Mouse (Mus musculus) lung, adult 18-20 months (tissue): ENCODE measurements at regions not wholly inside any gene's neighbourhood (a gene's known extent, or its start where the extent isn't known, plus 50 kb on each side); places are given as distances from the start of the nearest gene placed in this dataset.

Source experiments
- DNase-seq, 2 experiments: peaks; one replicate each; pipeline ENCODE4 v3.0.0; 2022; ENCODE audit warnings: mixed read lengths in 2 of 2

DNA sequence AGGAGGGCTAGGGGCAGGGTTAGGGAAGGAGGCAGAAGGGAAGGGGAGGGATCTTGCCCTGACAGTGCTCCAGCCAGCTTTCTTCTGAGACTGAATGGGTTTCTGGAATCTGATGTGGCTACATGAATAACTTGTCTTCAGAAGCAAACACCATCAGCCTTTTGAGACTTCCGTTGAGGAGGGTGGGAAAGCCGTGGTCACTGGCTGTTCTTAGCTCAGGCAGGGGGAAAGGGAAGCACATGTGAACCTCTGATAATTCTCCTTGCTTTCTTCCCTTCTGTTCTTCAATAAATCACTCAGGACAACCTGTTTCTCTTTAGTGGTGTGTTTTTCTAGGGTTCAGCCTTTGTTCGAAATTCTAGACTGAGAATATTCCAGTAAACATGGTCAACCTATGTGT is 148.9 kb downstream of the Bcl11a start:
- DNase-seq = no peak

DNA sequence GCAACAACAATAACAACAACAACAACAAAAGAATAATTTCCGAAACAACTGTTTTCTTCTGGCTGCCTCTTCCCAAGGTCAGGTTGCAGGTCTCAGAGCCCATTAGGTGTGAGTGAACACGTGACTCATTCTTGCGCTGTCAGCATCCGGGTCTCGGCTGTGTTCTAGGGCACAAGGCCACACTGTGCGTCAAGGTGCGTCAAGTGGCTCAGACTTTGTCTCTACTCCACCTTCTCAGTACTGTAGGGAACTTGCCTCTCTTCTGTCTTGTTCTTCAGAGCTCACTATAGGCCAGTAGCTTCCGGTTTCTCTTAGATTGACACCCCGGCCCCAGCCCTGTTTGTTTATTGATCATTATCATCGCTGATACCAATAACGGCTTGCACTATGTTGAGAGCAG is 155.5 kb downstream of the Bcl11a start:
- DNase-seq = no peak

DNA sequence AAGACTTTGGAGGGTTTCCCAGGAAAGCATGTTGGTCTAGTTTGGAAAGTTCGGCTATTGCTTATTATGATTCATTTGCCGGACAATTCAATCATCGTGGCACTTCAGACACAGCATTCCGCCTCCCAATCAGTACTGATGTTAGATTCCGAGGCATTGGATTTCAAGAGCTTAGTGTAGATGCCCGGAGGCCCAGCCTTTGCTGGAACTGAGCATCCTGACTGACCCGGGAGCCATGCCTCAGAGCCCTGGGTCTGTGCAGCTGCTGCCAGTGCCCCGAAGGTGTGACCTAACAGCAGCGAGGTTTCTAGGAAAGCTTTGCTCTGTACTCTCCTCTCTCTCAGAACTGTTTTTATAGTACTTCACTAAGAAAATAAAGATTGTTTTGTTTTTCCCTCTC is 156.0 kb downstream of the Bcl11a start:
- DNase-seq = no peak

DNA sequence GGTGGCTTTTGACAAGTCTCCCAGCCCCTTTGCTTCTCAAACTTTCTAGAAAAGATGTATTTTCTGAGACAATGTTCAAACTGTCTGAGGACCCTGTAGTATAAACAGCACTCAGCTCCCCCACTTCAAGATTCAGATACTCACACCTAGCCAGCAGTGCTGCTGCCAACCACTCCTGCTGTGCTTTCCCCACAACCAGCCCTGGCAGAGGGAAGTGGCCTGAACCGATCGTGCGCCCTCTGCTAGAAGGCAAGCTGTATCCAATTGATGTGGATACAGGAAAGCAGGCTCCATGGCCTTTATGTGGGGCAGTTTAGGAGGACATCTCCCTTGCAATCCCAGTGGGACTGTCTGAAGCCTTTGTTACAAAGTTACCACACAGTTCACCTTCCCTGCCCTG is 156.6 kb downstream of the Bcl11a start:
- DNase-seq = no peak

DNA sequence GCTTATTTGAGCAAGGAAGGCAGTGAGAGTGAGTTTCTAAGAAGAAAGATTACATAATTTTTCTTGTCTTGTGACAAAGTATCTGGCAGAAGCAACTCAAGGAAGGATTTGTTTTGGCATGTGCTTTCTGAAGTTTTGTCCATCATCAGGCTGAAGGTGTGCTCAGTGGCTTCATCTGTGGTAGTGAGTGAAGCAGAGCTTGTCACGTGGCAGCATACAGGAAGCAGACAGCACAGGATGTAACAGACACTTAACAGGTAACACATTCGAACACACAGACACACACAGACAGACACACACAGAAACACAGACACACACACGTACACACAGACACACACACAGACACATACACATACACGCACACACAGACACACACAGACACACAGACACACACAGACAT is 157.5 kb downstream of the Bcl11a start:
- DNase-seq = no peak

DNA sequence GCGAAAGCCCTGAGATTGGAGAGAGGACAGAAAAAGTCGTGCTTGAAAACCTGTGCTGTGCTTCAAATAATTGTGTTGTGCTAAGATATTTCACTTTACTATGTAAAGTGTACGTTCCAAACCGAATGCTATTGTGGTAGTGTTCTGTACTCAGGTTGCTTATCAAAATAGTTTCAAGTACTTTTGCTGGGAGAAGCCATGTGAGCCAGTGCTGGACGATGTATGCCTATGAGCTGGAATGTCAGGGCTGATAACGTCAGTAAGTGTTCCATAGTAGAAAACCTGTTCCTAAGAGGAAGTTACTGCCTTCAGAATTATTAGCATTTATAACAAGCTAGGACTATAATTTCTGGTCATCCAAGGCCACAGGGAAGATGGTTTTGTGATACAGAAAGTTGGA is 161.8 kb downstream of the Bcl11a start:
- DNase-seq = no peak

DNA sequence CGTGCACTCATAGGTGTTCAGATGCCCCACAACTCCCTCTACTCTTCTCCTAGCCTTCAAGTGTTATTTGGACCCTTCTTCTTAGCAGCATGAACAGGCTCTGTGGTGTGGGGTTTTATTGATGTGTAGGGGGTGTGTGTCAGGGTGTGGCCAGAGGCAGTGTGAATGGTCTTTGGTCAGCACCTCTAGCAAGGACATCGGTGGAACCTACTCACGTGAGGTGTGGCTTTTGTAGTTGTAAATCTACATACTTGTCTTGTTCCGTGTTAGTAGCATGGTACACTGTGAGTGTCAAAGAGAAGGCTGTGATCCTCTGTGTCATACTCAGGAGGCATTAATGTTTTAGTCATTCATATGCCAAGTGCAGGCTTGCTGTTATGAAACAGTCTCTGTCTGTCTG is 164.2 kb downstream of the Bcl11a start:
- no peak for DNase-seq

DNA sequence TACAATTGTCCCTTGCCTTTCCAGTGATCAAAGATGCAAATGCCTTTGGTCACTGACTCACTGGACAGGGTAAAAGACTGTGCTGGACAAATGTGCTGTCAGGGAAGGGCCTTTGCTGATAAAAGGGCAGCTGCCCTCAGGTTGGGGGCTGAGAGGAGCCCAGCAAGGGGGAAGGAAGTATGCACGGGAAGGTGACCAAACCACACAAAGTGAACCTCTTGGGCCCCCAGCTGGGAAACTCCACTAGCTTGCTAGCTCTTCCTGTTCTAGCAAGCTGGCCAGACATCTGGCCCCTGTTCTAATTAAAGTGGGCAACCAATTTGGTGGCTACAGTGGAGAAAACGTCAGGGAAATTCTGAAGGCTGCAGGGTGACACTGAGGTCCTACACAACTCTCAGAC is 165.0 kb downstream of the Bcl11a start:
- no peak for DNase-seq

DNA sequence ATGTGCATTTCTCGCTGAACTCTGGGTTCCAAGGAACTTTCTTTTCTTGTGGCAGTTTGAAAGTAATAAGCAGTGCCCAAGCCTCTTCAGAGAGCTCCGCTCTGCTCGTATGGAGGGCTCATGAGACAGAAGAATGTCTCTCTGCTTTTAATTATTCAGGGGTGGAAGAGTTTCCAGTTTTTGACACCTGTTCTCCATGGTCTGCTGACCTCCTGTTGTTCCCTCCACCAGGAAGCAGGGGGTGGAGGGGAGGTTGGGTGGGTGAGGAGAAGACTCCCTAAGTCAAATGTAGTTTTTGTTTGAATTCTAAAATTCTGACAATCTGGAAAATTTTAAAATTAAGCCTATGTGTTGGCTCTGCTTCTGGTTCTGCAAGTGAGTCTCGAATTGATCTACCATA is 167.5 kb downstream of the Bcl11a start:
- DNase-seq = no peak

DNA sequence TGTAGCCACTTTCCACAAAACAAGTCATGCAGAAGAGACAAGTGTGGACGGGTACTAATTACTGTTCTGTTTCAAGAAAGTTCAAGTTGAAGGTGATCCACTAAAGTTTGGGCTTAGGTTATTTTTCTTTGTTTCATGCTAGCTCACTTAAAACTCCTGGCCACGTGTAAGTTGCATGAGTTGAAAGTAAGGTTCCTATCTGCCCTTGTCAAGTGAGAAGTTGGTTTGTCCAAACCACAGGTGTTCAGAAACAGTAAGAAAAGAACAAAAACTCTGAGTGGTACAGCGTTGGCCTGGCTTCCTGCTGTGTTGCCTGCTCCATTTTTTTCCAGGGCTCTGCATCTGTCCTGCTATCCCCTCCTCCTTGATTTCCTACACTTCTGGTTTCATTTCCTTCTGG is 168.5 kb downstream of the Bcl11a start:
- DNase-seq = no peak

DNA sequence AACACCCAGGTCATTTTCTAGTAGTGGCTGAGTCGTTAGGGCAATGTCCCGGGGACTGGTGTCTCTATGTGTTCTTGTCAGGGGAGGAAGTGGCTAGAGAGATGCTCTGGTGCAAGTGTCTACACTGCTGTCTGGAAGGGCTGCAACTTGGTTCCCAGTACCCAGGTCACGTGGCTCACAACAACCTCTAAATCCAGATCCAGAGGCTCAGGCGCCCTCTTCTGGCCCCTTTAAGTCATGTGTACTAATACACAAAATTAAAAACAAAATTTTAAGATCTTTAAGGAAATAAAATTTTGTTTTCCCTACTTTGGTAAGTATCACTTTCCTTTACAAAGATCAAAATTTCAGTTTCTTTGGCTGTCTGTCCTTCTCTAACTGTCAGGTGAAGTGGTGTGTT is 169.4 kb downstream of the Bcl11a start:
- DNase-seq = no peak

DNA sequence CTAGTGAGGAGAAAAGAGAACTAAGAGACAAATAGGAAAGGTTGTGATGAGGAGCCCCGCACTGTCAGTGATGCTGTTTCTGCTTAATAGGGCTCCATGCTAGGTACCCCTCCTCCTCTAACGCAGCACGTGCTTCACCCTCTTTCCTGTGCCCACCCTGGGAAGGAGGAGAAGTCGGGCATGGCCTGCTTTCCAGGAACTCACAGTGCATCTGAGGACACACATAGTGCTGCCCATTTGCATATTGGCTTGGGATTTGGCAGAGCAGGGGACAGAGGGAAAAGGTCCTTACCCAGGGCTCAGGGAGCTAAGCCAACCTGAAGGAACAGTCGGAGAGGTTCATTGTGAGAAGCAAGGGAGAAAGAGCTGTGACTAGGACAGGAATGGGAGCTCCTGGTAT is 173.7 kb downstream of the Bcl11a start:
- no peak for DNase-seq

DNA sequence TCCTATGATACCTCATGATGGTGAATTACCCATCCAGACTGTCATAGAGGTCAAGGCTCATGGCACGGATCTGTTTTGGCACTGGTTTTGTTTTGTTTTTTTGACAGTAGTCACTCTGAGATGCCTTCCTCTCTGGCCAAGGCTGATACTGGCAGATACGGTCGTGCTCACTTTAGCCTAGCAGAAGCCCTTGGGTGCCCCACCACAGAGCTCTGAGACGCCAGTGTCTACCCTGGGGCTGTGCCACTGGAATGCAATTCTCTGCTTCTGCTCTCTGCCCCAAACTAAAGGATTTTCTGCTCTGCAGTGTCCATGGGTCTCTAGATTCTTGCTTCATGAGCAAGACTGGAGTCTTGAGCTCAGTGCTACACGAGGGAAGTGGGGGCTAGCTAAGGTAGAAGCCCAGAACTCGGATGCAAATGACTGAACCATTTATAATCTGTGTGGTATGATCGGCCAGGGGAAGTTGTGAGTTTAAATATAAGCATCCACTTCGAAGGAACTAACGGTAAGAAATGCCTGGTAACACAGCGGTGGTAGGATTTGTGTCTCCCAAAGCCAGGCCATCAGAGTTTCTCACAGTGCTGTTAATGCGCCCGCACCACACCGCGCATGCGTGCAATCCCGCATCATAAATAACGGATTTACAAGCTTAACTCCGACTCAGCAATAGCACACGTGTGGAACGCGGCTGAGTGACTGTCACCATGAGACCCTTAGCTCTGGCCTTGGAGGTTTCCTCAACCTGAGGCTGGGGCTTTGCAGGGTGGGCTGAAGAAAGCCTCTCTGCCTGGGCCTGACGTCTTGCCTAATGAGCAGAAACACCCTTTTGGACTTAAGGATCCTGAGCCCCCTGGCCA is 177.6 kb downstream of the Bcl11a start:
- no peak for DNase-seq

DNA sequence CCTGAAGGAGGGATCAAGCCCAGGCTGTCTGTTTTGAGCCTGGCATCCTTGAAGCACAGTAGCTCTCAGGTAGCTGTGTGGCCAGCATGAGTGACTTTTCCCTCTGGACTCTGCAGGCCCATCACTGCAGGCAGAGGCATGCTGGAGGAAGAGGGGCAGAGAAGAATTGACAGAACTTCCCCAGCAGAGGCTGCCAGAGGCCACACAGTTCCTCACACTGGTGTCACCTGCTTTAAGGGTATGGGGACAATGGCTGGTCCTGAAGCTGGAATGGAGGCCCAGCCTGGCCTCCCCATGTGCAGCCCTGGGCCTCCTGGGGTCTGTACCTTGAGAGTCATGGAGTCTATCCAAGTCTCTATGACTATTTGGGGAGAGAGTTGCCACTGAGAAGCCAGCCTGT is 179.9 kb downstream of the Bcl11a start:
- DNase-seq = no peak

DNA sequence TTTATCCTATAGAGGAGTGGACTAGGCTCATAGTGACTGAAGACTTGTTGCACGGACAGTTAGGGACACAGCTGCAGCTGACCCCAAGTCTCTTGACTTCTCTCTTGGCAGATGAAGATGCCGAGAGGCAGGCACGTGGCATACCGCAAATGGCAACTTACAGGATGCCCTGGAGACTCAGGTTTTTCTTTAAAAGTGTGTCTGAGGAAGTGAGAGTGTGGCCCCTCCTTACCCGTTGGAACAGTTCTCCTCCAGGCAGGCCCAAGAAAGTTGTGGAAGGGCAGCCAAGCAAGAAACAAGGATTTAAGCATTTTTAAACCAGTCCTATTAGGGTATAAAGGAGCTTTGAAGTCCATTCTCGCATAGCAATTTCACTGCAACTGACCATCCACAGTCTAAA is 180.5 kb downstream of the Bcl11a start:
- no peak for DNase-seq

DNA sequence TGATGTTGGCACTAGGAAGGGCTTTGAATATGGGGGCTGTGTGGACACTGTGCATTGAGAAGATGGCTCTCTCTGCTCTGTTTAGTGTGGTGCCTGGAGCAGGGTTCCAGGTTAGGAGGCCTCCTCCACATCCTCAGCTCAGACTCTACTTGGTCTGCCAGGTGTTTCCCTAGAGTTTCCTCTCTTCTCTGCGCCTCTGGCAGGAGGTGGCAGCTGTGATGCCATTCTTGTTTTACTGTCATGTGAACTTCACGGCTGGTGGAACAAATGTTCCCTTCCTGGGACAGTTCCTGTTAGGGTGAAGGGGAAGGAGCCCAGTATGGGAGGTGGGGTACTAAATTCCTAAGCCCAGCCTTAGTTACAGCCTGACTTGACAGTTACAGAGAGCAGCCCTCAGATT is 181.8 kb downstream of the Bcl11a start:
- no peak for DNase-seq

DNA sequence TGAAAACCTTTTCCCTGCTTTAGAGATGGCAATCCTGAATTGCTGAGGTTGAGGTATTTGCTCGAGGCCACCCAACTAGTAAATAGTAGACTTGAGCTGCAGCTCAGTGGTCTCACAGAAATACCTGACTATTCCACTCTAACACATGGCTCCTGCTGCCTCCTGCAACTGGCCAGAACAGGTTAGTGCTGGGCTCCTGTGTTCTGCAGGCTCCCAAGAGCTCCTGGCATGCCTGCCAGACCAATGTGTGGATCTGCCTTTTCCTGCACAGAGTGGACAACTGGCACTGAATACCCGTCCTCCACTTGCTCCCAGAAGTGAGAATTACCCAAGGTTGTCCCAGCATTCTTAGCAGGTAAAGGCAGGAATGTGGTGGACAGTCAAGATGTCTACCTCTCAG is 191.2 kb downstream of the Bcl11a start:
- DNase-seq = no peak

DNA sequence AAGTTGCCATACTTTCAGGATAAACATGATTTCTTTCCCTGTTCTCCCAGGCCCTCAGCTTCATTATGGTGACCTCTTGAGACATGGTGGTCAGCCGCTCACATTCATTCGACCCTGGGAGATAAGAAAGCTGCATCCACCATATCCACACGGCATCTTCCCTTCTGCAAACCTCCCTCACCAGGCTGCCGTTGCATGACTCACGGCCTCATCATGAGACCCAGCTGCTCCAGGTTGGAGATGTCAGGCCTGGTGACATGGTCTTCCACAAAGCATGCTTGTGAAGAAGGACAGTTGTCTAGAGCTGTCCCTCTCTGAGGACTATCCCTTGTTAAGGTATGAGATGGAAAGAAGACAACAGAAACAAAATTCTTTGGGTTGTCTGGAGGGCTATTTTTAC is 203.8 kb downstream of the Bcl11a start:
- DNase-seq = no peak

DNA sequence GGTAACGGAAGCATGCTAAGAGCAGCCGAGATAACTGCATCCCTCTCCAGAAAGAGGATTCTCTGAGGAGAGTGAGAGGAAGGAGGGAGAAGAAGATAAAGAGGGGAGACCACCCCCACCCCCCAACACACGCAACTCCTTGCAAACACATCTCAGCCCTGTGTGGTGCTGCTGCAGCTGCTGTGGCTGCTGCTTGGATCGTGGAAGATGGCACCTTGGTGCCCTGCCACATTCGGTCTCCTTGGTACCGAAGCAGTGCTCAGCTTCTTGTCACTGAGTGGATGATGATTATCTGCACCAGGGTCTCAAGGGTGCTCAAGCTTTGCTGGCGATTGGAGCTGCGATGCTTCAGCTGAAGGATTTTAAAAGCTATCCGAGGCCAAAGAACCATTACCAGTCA is 204.7 kb downstream of the Bcl11a start:
- no peak for DNase-seq

DNA sequence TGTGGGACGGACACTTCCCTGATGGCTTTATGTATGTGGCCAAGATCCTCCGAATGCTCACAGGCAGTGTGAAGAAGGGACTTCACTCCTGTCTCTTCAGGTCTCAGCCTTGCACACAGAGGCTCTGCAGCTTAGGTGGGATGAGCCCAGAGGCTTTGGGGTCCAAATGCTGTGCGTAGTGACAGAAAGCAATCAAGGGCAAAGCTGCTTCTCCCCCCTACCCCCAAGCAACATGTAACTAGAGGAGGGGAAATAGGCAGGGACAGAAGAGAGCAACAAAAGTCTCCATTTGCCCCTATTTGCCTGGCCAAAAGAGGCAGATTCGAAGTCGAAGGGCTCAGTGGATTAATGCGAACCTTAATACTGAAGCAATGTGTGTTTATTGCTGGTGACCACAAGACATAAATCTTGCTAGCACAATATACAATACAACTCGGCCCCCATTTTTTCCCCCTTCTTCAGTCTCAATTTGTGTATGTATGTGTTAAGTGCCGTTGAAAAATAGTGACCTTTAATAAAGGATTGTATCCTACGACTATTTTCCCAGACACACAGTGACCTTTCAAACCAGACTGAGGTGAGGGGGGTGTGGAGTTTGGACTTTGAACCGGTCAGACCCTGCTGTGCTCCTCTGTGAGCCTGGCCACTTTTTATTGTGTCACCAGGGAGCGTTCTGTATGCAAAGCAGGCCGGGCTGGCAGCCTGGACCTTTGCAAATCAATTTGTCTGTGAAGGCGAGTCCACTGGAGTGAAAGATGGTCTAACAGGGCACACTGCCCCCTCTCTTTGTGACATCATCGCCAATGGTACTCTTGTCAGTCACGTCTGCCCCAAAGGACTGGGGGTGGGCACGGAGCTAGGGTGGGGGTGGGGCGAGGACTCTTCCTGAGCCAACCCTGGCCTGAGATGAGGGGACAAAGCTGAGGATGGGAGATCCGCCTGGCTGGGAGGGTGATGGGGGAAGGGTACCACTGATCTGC is 208.6 kb downstream of the Bcl11a start:
- no peak for DNase-seq

DNA sequence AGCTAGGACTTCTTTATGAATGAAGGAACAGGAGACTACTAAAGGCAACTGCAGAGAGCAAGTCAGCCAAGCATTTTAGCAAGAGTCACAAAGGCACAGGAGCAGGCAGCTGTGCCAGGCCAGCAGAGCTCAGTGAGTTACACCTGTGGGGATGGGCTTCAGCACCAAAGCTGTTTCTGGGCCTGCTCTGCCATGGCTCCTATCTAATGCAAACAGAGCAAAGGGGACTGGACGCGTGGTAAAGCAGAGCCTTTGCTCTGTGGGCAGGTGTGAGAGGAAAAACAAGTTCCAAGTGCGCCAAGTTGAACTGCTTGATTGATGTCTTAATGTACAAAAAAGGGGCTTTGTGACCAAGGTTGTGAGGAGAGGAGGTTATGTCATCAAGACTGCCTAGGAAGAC is 215.4 kb downstream of the Bcl11a start:
- DNase-seq = no peak

DNA sequence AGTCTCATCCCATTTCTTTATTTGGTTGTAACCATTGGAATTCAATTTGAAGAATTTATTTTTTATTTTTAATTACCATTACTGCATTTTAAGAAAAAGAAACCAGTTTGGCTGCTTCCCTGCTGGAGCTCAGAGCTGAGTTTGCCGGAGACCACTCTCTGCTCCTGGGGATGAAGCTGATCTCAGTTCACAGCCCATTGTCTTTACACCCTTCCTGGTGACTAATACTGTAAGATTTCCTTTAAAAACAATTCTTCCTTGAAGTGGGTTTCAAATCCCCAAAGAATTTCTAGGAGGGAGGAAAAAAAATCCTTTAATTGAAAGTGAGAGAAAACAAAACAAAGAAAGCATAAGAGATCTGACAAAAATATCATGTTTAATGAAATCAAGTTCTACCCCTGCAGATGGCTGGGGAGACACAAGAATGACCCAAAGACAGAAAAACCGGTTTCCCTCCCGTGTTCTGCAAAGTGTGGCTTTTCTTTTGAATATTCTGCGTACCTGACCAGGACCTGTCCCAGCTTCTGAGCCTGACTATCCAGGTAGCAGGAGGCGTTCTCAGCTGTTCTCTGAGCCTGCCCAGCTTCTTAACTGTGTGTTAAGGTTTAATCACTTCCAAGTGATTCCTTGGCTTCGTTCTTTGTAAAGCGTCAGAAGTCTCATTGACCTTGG is 216.1 kb downstream of the Bcl11a start:
- DNase-seq = no peak

DNA sequence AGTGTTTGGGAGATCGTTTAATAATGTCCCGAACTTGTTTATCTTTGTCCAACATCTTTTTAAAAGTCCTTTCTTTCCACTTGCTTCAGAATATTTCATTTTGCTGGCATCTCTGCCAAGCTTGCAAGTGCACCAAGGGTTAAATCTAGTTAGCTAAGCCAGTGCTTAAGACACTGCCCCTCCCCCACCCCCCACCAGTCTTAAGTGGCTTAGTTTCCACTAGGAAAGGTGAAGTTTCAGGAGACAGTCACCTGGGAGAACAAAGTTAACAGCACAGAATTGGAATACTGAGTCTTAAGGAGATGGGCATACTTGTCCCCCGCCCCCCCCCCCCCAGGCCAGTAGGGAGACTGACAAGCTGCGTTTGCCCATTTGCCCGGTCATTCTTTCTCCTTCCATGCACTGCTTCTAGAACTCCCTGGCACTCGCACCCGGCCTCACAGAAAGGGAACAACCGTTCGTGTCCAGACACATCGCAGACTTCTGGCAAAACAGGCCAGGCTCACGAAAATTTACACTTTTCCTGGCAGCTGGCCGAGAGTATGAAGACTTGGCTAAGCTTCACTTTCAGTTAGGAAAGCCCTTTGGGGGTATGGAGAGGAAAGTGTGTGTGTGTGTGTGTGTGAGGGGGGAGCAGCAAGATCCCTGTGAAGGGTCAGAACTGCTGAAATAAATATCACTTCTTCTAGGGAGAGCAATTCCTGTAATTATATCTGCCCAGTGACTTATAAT is 219.2 kb downstream of the Bcl11a start:
- no peak for DNase-seq
